Mouse (Mus musculus) testis, adult 2 months (tissue): ENCODE data around the gene Nr5a2.

Source experiments
- CTCF ChIP-seq: fragments of 200-500 bp; IDR thresholded peaks from 2 replicates; pipeline ENCODE4 v1.5.1; 2012; ENCODE audit warnings: low read depth, mild to moderate bottlenecking, inconsistent platforms, low read length, moderate library complexity; ENCODE audit not compliant: control insufficient read depth, insufficient read depth, insufficient replicate concordance
- POLR2A ChIP-seq: fragments of 200-500 bp; IDR thresholded peaks from 2 replicates; pipeline ENCODE4 v1.6.1; 2012; ENCODE audit warnings: low read depth, mild to moderate bottlenecking, inconsistent platforms, low read length, moderate library complexity; ENCODE audit not compliant: control insufficient read depth

GRCm38 (mm10) chr1:136977867-136978266 is 17.6 kb upstream of the Nr5a2 start:
- TF ChIP-seq POLR2A (no peak), CTCF (no peak)
